Mouse (Mus musculus) kidney, adult 9 months (tissue): ENCODE data around the gene Adcy9.

Experiments
- DNase-seq: peaks from one replicate; pipeline ENCODE4 v3.0.0; 2022

The Adcy9 gene

GRCm38 (mm10) chr16:4420298-4421054 lies at the start of gene Adcy9:
Gene Adcy9 (minus strand): TSS chr16:4420498.
- DNase-seq, result peak; percentile 89

GRCm38 (mm10) chr16:4469599-4470352 lies 49.5 kb upstream of the Adcy9 start:
- DNase-seq, result peak; percentile 69

- no peak for DNase-seq
Observed at GRCm38 (mm10) chr16:4464529-4465089, 44.3 kb upstream of the Adcy9 start.

- no peak for DNase-seq
Observed at GRCm38 (mm10) chr16:4457927-4458326, 37.6 kb upstream of the Adcy9 start.

GRCm38 (mm10) chr16:4456391-4456790 lies 36.1 kb upstream of the Adcy9 start:
- no peak for DNase-seq

GRCm38 (mm10) chr16:4455693-4456092 lies 35.4 kb upstream of the Adcy9 start:
- DNase-seq, result no peak

- no peak for DNase-seq
Observed at GRCm38 (mm10) chr16:4454563-4454962, 34.3 kb upstream of the Adcy9 start.

GRCm38 (mm10) chr16:4449418-4449817 lies 29.1 kb upstream of the Adcy9 start:
- DNase-seq, result no peak

GRCm38 (mm10) chr16:4448235-4448634 lies 27.9 kb upstream of the Adcy9 start:
- DNase-seq, result peak; percentile 81

- DNase-seq, result no peak
Observed at GRCm38 (mm10) chr16:4446395-4446794, 26.1 kb upstream of the Adcy9 start.

GRCm38 (mm10) chr16:4444378-4444777 lies 24.1 kb upstream of the Adcy9 start:
- DNase-seq, result no peak

GRCm38 (mm10) chr16:4439302-4440066 lies 19.2 kb upstream of the Adcy9 start:
- peak; percentile 89 for DNase-seq

GRCm38 (mm10) chr16:4436738-4437137 lies 16.4 kb upstream of the Adcy9 start:
- DNase-seq, result no peak

GRCm38 (mm10) chr16:4435371-4435770 lies 15.1 kb upstream of the Adcy9 start:
- DNase-seq, result no peak

- DNase-seq, result no peak
Observed at GRCm38 (mm10) chr16:4431841-4432240, 11.5 kb upstream of the Adcy9 start.

- no peak for DNase-seq
Observed at GRCm38 (mm10) chr16:4431013-4431412, 10.7 kb upstream of the Adcy9 start.

GRCm38 (mm10) chr16:4430232-4430631 lies 9.9 kb upstream of the Adcy9 start:
- no peak for DNase-seq

- DNase-seq, result peak; percentile 74
Observed at GRCm38 (mm10) chr16:4425658-4426234, 5.4 kb upstream of the Adcy9 start.

- no peak for DNase-seq
Observed at GRCm38 (mm10) chr16:4423613-4424012, 3.3 kb upstream of the Adcy9 start.

- no peak for DNase-seq
Observed at GRCm38 (mm10) chr16:4422991-4423390, 2.7 kb upstream of the Adcy9 start.

- DNase-seq, result peak; percentile 55
Observed at GRCm38 (mm10) chr16:4419546-4420297, 576 bp downstream of the Adcy9 start.
